Mouse (Mus musculus) liver, embryonic 14.5 days (tissue): ENCODE results near the gene Cd300ld4.

Source experiments
- CTCF ChIP-seq: IDR thresholded peaks from 2 replicates; pipeline ENCODE4 v1.5.1; 2016; ENCODE audit warnings: antibody characterized with exemption, low read depth, control low read depth
- EP300 ChIP-seq: IDR thresholded peaks from 2 replicates; pipeline ENCODE4 v1.6.1; 2016; ENCODE audit warnings: antibody characterized with exemption, low read depth

- no peak for TF ChIP-seq CTCF
- TF ChIP-seq EP300 = no peak
Observed at GRCm38 (mm10) chr11:115054537-115054936, 27.7 kb upstream of the Cd300ld4 start.
